Mouse (Mus musculus) G1E (cell line): ENCODE measurements at regions not wholly inside any gene's neighbourhood (a gene's known extent, or its start where the extent isn't known, plus 50 kb on each side); places are given as distances from the start of the nearest gene placed in this dataset.

ENCODE experiments used
- CTCF ChIP-seq: IDR thresholded peaks from 2 replicates; pipeline ENCODE4 v1.5.1; 2012; ENCODE audit warnings: low read depth, low read length, inconsistent platforms, mixed read lengths
- GATA1 ChIP-seq: IDR thresholded peaks from 2 replicates; pipeline ENCODE4 v1.6.1; 2012; ENCODE audit warnings: borderline replicate concordance, low read length, inconsistent platforms, mixed read lengths
- GATA2 ChIP-seq: IDR thresholded peaks from 2 replicates; pipeline ENCODE4 v1.6.1; 2012; ENCODE audit warnings: low read depth, low read length, inconsistent platforms, borderline replicate concordance
- POLR2AphosphoS5 ChIP-seq: IDR thresholded peaks from 2 replicates; pipeline ENCODE4 v1.6.1; 2012; ENCODE audit warnings: low read depth, low read length, inconsistent platforms; ENCODE audit not compliant: insufficient replicate concordance
- TAL1 ChIP-seq: conservative IDR thresholded peaks from 2 replicates; pipeline ENCODE4 v1.6.1; 2012; ENCODE audit warnings: low read depth, low read length, inconsistent platforms, mixed read lengths

GRCm38 (mm10) chr10:117984784-117985602 lies 139.2 kb upstream of the Rap1b start:
- TF ChIP-seq CTCF, result no peak
- TF ChIP-seq GATA1, result no peak
- TF ChIP-seq GATA2, result no peak
- TF ChIP-seq TAL1, result no peak
- TF ChIP-seq POLR2AphosphoS5, result no peak
